Mouse (Mus musculus): ENCODE results near the gene Rbbp4.

DNA sequence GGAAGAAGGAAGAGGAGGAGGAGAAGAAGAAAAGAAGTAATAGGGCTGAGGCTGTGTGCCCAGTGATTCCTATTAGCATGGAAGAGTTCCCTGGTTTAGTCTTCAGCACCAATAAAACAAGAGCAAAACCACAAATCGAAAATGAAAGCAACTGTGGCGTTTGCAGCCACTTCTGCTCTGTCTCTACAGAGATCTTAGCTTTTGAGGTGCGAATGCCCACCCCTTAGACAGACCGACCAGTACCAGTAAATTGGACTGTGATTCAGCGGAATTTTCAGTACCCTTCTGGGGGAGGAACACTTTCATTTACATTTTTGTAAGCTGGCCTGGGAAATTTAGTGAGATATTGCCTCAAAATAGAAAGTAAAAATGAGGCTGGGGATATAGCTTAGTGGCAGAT, 30.1 kb upstream of the Rbbp4 start:
- TF ChIP-seq CTCF (IDR thresholded peaks at IDR 0.05; ENCODE audit: extremely low read depth, insufficient read depth, low read length) (no peak), POLR2A (IDR thresholded peaks at IDR 0.05; ENCODE audit: extremely low read depth, insufficient read depth, low read length) (no peak)
